Mouse (Mus musculus) embryonic fibroblast, embryonic 13.5 days (primary cell): ENCODE data around the gene Selenoh. TPM values are rescaled to one million over a fixed set of nuclear protein-coding genes. Genes with fewer than 3 reads are reported as not detected.
A peak's percentile ranks its signal among the peaks of the same experiment; 100 is the strongest.

Experiments used
- H3K27ac ChIP-seq: 2 replicates; pipeline ENCODE4 v1.5.1; 2012; ENCODE audit warnings: low read length, control low read depth, inconsistent platforms; ENCODE audit not compliant: insufficient read depth
- H3K4me1 ChIP-seq: 2 replicates; pipeline ENCODE4 v1.6.1; 2011; ENCODE audit warnings: low read length; ENCODE audit not compliant: control insufficient read depth, insufficient read depth
- H3K4me3 ChIP-seq: 2 replicates; pipeline ENCODE4 v1.5.1; 2011; ENCODE audit warnings: mild to moderate bottlenecking, control low read depth, low read length; ENCODE audit not compliant: insufficient read depth
- CTCF ChIP-seq: IDR thresholded peaks from 2 replicates; pipeline ENCODE4 v1.5.1; 2011; ENCODE audit warnings: mild to moderate bottlenecking, control low read depth, low read length, moderate library complexity, borderline replicate concordance; ENCODE audit not compliant: insufficient read depth
- POLR2A ChIP-seq: IDR thresholded peaks from 2 replicates; pipeline ENCODE4 v1.6.1; 2011; ENCODE audit warnings: low read depth, mild to moderate bottlenecking, control low read depth, low read length, moderate library complexity
- polyA plus RNA-seq: library from polyadenylated mRNA; stranded (reverse); fragments of >200 nt; gene quantifications from 2 replicates; pipeline ENCODE4 v1.2.4, GENCODE M21; 2011; ENCODE audit warnings: low read depth; ENCODE audit not compliant: missing spikeins, insufficient read length

Selenoh gene
- polyA plus RNA-seq, 1 experiment, result 122 TPM

GRCm38 (mm10) chr2:84632001-84632400, 38.6 kb downstream of the Selenoh start:
- TF ChIP-seq POLR2A, result no peak
- no peak for TF ChIP-seq CTCF
- H3K4me1 ChIP-seq, result peaks cover 25% of the 10 kb centered on the region
- H3K4me3 ChIP-seq, result no peak overlapping the region
- H3K27ac ChIP-seq, result no peak overlapping the region

DNA sequence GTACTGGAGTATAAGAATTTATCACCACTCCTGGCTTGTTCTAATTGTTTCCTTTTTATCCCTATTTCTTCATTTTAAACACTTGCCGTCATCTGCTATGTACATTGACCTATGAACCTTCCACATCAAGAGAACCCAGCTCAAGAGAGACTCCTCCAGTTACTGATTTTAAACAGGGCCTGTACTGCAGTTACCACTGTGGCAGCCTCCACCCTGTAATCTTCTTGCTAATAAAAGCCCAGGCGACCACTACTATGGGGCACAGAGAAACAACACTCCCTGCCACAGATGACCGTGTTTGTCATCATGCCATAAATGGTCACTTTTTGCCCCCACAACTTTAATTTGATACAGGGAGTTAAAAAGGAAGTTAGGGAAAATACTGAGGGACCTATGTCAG, 43.5 kb downstream of the Selenoh start:
- Histone ChIP-seq H3K4me3 (no peak overlapping the region), H3K4me1 (0 out of 2 replicates have a peak, but pooled peaks cover 2% of the 10 kb centered on the region), H3K27ac (0 out of 2 replicates have a peak overlapping the region, but pooled peaks have one; percentile 3)
- TF ChIP-seq POLR2A (no peak), CTCF (no peak)

DNA sequence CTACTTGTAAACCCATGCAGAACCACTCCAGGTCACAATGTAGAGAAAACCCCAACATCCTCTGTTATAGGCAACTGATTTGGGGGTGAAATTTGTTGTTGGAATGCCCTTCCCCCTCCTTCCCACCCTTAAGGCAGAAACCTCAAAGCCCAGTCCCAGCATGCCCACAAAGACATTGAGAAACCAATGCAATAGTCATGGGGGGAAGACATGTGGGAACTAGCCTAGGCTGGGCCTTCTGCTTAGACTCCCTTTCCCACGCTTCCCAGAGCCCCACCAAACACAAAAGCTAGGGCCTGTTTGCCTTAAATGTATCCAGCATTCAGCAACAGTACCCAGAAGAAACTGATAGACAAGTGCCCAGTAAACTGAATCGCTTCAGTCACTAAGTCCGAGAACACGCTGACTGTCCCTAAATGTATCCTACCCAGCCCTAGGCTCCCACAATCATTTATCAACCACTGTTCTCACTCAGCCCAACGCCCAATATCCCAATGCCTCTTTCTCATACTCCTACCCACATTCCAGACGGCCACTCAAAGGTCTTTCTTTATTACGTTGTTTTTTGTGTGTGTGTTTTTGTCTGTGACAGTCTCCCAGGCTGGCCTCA, 44.1 kb downstream of the Selenoh start:
- H3K4me1 ChIP-seq, result 0 out of 2 replicates have a peak, but pooled peaks cover 2% of the 10 kb centered on the region
- H3K4me3 ChIP-seq, result no peak overlapping the region
- TF ChIP-seq POLR2A (no peak), CTCF (no peak)
- H3K27ac ChIP-seq, result 0 out of 2 replicates have a peak overlapping the region, but pooled peaks have one; percentile 2

- H3K4me3 ChIP-seq, result no peak overlapping the region
- peaks cover 2% of the 10 kb centered on the region; the same call in 1 of the 2 replicates for H3K4me1 ChIP-seq
- TF ChIP-seq POLR2A (no peak), CTCF (no peak)
- no peak overlapping the region for H3K27ac ChIP-seq
These were observed 46.4 kb downstream of the Selenoh start for GRCm38 (mm10) chr2:84624201-84624600.

DNA sequence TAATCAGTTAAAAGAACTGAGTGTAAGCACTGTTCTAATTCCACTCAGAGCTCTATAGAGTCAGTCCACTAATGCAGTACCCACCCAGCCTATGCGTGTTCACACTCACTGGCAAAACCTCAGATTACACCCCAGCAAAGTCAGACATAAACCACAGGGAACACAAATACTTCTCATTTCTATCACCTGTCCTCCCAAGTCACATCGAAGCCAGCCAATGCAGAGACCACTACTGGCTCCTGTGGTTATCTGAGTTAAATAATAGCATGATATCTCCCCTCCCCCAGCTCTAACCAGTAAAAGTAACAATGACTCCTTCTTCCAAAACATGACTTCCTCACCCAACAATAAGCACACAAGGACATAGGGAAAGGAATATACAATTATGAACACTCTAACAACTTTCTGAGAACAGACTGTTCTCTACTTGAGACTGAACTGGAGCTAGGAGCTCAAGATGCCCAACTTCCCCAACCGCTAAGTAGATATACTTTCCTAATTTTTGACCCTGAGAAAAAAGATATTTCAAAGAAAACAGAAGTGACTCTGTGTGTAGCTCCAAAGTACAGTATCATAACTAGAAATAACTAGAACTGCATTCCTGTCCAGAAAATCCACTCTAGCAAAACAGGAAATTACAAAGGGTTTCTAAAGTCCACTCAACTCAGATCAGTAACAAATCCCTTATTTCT, 47.0 kb downstream of the Selenoh start:
- H3K4me1 ChIP-seq, result peaks cover 7% of the 10 kb centered on the region
- H3K27ac ChIP-seq, result no peak overlapping the region
- TF ChIP-seq CTCF, result no peak
- no peak for TF ChIP-seq POLR2A
- no peak overlapping the region for H3K4me3 ChIP-seq

DNA sequence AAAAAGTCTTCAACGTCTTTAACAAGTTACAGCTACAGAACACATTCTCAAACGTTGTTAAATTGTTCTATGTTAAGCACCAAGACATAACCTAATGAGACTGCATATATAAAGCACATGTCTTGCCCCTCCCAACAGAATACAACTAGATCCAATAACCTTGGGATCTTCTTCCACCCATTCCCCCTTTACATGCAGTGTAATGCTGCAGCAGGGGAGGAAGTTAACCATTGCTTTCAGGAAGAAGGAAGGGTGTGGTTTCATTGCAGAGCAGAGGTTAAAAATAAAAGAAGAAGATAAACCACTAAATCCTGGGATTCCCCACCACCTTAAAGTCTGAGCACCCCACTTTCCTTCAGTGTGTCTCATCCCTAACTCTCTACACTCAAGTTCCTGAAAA, 47.9 kb downstream of the Selenoh start:
- Histone ChIP-seq H3K4me3 (no peak overlapping the region), H3K4me1 (peaks cover 7% of the 10 kb centered on the region), H3K27ac (no peak overlapping the region)
- TF ChIP-seq CTCF (no peak), POLR2A (no peak)

DNA sequence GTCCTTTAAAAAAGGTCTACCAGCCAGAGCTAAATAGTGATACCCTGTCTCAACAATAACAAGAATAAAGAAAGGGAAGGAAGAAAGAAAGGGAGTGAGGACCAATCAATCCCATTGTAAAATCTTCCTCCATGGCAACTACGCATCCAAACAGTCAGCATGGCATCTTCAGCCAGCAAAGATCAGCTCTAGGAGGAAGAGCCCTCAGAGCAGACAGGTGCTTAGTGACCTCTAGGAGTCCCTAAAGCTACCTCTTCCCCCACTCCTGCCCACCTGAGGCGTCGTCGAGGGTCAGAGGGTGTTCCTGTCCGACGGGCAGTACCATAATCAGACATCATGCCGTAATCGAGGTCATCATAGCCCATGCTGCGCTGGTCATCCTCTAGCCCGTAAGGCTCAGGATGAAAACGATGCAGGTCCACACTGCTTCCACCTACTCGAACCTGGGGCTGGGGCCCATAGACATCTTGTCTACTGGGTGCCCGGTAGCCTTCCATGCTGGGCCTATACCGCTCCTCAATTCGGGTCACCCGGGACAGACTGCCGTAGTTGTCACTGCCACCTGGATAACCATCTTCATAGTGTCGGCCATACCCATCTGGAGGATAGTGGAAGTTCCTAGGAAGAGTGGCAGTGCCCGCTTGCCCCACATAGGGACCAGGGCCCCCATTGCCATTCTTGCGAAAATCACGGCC, 50.8 kb downstream of the Selenoh start:
- TF ChIP-seq CTCF (no peak), POLR2A (no peak)
- Histone ChIP-seq H3K27ac (no peak overlapping the region), H3K4me3 (no peak overlapping the region), H3K4me1 (peaks cover 5% of the 10 kb centered on the region)

Other genes starting within 250 kb of the Selenoh start
- 9.2 and 10.3 TPM in 2 replicates for gene Calcrl, start 245.4 kb downstream of the Selenoh start, polyA plus RNA-seq
- 71.4 and 91.8 TPM in 2 replicates for gene Tfpi, start 194.0 kb downstream of the Selenoh start, polyA plus RNA-seq
- gene Ctnnd1, start 20.0 kb downstream of the Selenoh start, polyA plus RNA-seq, result 231 and 306 TPM in 2 replicates
- gene Btbd18, start 11.7 kb downstream of the Selenoh start, polyA plus RNA-seq, result not detected in 2 replicates
- not detected in 2 replicates for gene Gm28635, start 7.3 kb upstream of the Selenoh start, polyA plus RNA-seq
- 21.3 and 28.0 TPM in 2 replicates for gene Med19, start 7.6 kb upstream of the Selenoh start, polyA plus RNA-seq
- gene Tmx2, start 8.4 kb upstream of the Selenoh start, polyA plus RNA-seq, result 53.3 and 71.2 TPM in 2 replicates
- gene Zdhhc5, start 44.4 kb upstream of the Selenoh start, polyA plus RNA-seq, result 76.6 and 78.8 TPM in 2 replicates
- 8.9 and 10.4 TPM in 2 replicates for gene Clp1, start 56.6 kb upstream of the Selenoh start, polyA plus RNA-seq
- 1.3 and 4.6 TPM in 2 replicates for gene Ypel4, start 63.3 kb upstream of the Selenoh start, polyA plus RNA-seq
- gene Gm19426, start 72.9 kb upstream of the Selenoh start, polyA plus RNA-seq, result 2.7 and 4.9 TPM in 2 replicates
- 27.3 and 40.2 TPM in 2 replicates for gene Serping1, start 104.7 kb upstream of the Selenoh start, polyA plus RNA-seq
- gene Ube2l6, start 128.1 kb upstream of the Selenoh start, polyA plus RNA-seq, result 17.1 and 17.6 TPM in 2 replicates
- gene Smtnl1, start 151.9 kb upstream of the Selenoh start, polyA plus RNA-seq, result not detected in 2 replicates
- 25.3 and 31.1 TPM in 2 replicates for gene Timm10, start 156.2 kb upstream of the Selenoh start, polyA plus RNA-seq
- 6.6 and 8.7 TPM in 2 replicates for gene Slc43a1, start 168.1 kb upstream of the Selenoh start, polyA plus RNA-seq
- gene Rtn4rl2, start 215.9 kb upstream of the Selenoh start, polyA plus RNA-seq, result 1.2 and 1.3 TPM in 2 replicates